Mouse (Mus musculus) embryonic fibroblast, embryonic 13.5 days (primary cell): ENCODE measurements at regions not wholly inside any gene's neighbourhood (a gene's known extent, or its start where the extent isn't known, plus 50 kb on each side); places are given as distances from the start of the nearest gene placed in this dataset.

Experiments used
- H3K27ac ChIP-seq: 2 replicates; pipeline ENCODE4 v1.5.1; 2012; ENCODE audit warnings: low read length, control low read depth, inconsistent platforms; ENCODE audit not compliant: insufficient read depth
- H3K4me1 ChIP-seq: 2 replicates; pipeline ENCODE4 v1.6.1; 2011; ENCODE audit warnings: low read length; ENCODE audit not compliant: control insufficient read depth, insufficient read depth
- H3K4me3 ChIP-seq: 2 replicates; pipeline ENCODE4 v1.5.1; 2011; ENCODE audit warnings: mild to moderate bottlenecking, control low read depth, low read length; ENCODE audit not compliant: insufficient read depth
- CTCF ChIP-seq: IDR thresholded peaks from 2 replicates; pipeline ENCODE4 v1.5.1; 2011; ENCODE audit warnings: mild to moderate bottlenecking, control low read depth, low read length, moderate library complexity, borderline replicate concordance; ENCODE audit not compliant: insufficient read depth
- POLR2A ChIP-seq: IDR thresholded peaks from 2 replicates; pipeline ENCODE4 v1.6.1; 2011; ENCODE audit warnings: low read depth, mild to moderate bottlenecking, control low read depth, low read length, moderate library complexity

DNA sequence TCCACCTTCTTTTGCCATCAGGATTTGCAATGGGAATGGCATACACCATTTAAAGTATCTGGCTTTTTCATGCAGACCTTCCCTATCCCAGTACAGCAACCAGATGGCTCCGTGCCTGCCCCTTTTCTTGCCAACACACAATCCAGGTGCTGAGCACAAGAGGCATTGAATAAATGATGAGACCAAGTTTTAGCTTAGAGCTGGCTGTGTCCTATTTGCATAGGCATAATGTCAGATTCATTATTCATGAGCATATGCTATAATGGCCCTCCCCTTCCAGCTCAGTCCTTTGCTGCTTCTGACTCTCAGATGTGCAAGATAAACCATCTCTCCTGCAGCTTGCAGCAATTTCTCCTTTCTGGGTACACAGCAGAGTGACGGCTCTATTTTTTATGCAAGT lies 163.3 kb upstream of the Gcfc2 start:
- H3K27ac ChIP-seq = no peak overlapping the region
- no peak for TF ChIP-seq POLR2A
- no peak for TF ChIP-seq CTCF
- H3K4me1 ChIP-seq = no peaks in the 10 kb centered on the region
- no peak overlapping the region for H3K4me3 ChIP-seq

DNA sequence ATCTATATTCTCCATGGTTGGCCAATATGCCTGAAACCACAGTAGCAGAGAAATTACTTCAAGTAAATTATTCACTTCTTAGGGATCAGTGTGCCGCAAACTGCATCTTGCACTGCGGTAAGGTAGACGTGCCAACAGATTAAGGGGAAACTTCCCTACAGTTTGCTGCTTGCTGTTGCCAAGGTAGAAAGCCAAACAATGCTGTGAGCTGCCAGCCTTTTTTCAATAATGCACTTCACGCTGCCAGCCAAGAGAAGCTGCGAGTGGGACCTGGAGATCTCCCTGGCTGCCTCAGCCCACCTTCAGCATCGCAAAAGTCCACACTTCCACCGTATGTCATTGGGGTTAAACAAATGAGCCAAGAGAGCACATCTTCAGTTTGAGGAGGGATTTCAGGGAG lies 157.6 kb upstream of the Gcfc2 start:
- no peak overlapping the region for H3K4me3 ChIP-seq
- no peaks in the 10 kb centered on the region for H3K4me1 ChIP-seq
- no peak overlapping the region for H3K27ac ChIP-seq
- TF ChIP-seq CTCF (no peak), POLR2A (no peak)

DNA sequence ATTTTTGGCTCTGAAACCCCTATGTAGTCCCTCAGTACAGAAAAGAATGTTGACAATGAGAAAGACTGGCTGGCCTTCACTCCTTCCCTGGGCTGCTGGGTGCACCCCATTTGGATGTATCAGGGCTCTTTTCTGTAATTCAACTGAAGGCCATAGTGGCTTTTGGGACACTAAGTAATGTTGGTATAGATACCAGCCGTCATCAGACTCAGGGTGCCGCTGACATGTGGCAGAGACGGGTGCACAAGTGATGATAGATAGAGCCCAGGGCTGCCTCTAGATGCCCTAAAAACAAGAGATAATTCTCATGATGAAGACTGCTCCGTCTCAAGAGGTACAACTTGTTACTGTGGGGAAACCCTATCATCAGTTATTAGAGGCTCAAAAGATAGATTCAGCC lies 156.7 kb upstream of the Gcfc2 start:
- TF ChIP-seq POLR2A (no peak), CTCF (no peak)
- Histone ChIP-seq H3K4me1 (no peaks in the 10 kb centered on the region), H3K27ac (no peak overlapping the region), H3K4me3 (no peak overlapping the region)

DNA sequence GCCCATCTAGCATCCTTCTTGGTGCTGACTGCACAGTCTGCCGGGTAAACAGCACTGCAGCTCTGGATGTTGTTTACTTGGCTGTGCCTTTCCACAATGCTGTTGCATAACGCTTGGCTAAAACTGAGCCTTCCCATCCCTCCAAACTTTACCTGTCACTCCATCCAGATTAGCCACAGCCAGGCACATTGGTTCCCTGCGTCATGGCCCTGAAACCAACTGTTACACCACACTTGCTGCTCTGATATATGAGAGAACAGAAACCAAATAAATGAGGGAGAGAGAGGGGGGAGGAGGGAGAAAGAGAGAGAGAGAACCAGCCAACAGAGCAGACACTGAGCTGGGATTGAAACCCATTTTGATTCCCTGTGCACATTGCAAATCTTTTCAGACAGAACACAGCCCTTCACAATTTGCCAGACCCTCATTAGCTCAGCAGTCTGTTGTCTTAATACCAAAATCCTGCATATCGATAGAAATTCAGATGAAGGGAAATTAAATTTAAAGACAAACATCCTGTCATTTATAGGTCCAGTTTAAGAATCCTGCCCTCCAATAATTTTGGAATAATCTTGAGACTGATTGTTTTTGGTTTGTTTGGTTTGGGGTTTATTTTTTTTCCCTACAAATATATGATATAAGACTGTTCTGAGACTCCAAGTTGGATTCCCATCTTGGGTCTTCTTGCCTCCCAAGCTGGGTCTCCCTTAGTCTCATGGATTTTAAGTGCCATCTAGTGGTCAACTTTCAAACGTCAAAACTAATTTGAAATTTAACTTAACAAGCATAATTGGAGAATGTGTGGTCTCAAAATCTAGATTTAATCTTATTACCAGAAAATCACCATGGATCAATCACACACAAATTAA lies 154.6 kb upstream of the Gcfc2 start:
- no peak overlapping the region for H3K4me3 ChIP-seq
- H3K4me1 ChIP-seq = no peaks in the 10 kb centered on the region
- TF ChIP-seq CTCF (no peak), POLR2A (no peak)
- no peak overlapping the region for H3K27ac ChIP-seq

GRCm38 (mm10) chr6:81770301-81770700 lies 153.2 kb upstream of the Gcfc2 start:
- H3K4me3 ChIP-seq = no peak overlapping the region
- TF ChIP-seq CTCF = no peak
- TF ChIP-seq POLR2A = no peak
- H3K4me1 ChIP-seq = no peaks in the 10 kb centered on the region
- H3K27ac ChIP-seq = no peak overlapping the region

DNA sequence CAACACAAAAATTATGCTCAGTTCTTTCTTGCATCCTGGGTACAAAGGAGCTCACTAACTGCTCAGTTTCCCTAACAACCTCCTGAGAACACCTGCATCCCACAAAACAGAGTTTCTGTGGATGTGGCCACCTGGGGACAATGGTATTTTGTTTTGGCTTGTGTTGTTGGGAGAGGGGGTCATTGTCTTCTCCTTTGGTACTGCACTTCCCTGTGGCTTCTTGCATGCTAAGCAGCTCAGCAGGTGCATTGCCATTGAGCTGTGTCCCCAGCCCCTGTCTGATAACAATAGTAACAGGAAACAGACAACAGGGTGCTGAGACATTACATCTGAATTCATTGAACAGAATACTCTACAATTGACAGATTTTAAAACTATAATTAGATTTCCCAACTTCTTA lies 151.6 kb upstream of the Gcfc2 start:
- TF ChIP-seq CTCF (no peak), POLR2A (no peak)
- no peak overlapping the region for H3K27ac ChIP-seq
- no peaks in the 10 kb centered on the region for H3K4me1 ChIP-seq
- no peak overlapping the region for H3K4me3 ChIP-seq

DNA sequence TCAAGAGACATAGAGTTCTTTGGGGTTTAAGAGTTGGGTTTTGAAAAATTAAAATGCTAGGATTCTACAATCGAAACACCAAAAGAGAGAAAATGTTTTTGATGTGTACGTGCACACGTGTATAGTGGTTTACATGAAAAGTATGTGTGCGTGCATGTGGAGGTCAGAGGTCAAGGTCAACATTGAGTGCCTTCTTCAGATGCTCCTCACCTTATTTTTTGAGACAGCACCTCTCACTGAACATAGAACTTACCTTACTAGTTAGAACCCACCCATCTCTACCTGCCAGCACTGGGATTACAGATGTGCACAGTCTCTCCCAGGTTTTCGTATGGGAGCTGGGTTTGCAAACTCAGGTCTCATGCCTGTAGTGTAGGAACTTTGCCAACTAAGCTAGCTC lies 141.3 kb upstream of the Gcfc2 start:
- Histone ChIP-seq H3K4me1 (no peaks in the 10 kb centered on the region), H3K27ac (no peak overlapping the region), H3K4me3 (no peak overlapping the region)
- TF ChIP-seq CTCF = no peak
- no peak for TF ChIP-seq POLR2A

GRCm38 (mm10) chr6:81782815-81783435 lies 140.5 kb upstream of the Gcfc2 start:
- Histone ChIP-seq H3K27ac (no peak overlapping the region), H3K4me3 (no peak overlapping the region), H3K4me1 (no peaks in the 10 kb centered on the region)
- no peak for TF ChIP-seq POLR2A
- no peak for TF ChIP-seq CTCF

DNA sequence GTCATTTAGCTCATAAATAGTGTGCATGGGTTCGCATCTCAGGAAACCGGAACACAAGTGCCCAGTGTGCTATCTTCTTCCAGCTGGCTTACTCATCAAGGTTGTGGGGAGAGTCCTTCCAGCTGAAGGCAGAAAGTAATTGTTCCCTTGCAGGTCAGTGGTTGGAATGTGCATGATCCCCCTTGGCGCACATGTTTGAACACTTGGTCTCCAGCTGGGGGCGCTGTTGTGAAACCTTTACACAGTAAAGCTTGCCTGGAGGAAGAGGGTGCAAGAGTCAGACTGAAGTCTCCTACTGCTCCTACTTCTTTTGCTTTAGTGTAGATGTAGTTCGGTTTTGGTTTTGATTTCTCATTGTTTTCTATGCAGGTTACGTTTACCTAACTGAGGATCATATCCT lies 128.2 kb upstream of the Gcfc2 start:
- TF ChIP-seq POLR2A = no peak
- no peak for TF ChIP-seq CTCF
- H3K27ac ChIP-seq = no peak overlapping the region
- no peaks in the 10 kb centered on the region for H3K4me1 ChIP-seq
- no peak overlapping the region for H3K4me3 ChIP-seq

GRCm38 (mm10) chr6:81800822-81801221 lies 122.6 kb upstream of the Gcfc2 start:
- H3K4me3 ChIP-seq = no peak overlapping the region
- no peak for TF ChIP-seq CTCF
- no peak for TF ChIP-seq POLR2A
- H3K27ac ChIP-seq = no peak overlapping the region
- no peaks in the 10 kb centered on the region for H3K4me1 ChIP-seq
